Mouse (Mus musculus) embryo, embryonic 11.5 days (tissue): ENCODE results near the gene 4933402E13Rik.

ENCODE experiments used
- DNase-seq: peaks from one replicate; pipeline ENCODE4 v3.0.0-alpha.2; 2012; ENCODE audit warnings: low read depth, low spot score

The 4933402E13Rik gene

DNA sequence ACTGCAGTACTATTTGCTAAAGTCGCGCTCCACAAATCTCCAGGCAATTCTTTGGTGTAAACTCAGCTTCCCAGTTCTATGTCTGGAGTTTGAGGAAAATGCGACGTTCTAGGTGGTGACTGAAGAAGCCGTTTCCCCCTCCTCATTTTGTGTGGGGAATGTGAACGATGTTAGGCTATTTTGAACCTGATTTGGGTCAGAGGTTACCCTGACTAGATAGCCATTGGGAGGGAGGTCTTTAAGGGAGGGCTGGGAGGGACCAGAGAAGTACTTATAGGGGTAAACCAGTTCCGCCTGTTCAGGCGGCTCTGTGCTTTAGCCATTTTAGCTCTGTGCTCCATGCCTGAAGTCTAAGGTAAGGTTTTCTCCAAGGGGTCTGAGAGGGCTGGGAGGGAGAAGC, at the start of gene 4933402E13Rik:
4933402E13Rik (plus strand) TSS at position 301 of the 400 bp plus-strand sequence.
- no peak for DNase-seq
